Mouse (Mus musculus): ENCODE data around the gene Raver1. TPM values are rescaled to one million over a fixed set of nuclear protein-coding genes. Genes with fewer than 3 reads are reported as not detected.
"Not testable (repeated sequence)": the region's sequence is repeated elsewhere in the genome, so short reads cannot be mapped to it uniquely, and the experiment has no call there.

Gene Raver1
- total RNA-seq, 2 experiments from 2014 or later: 31.2 to 31.4 TPM

DNA sequence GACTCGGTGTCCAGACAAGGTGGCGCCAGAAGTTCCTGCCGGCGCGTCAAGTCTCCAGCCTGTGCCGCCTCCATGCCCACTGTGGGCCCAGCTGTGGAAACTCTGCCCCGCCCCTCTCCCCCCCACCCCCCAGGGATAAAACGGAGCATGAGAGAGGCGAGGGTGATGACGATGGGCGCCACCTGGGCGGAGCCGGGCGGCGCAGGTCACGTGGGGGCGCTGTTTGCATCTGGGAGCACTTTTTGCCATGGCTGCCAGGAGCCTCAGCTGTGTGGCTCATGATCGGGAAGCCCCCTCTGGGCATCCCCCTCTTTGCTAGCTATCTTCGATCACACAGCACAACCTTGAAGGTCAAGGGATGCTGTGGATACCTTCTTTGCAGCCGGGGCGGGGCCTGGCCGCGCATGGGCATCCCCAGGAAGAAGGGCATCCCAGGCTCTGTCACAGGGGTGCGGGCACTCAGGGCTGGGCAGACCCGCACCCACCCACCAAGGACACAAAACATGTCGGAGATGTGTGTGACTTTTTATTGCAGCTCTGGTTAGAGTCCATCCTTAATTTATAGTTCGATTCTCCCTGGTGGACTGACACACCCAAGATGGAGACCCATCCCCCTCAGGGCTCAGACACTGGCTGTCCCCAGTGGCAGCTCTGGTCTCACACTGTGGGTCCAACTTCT, 24.7 kb downstream of the Raver1 start, which contains the start of gene Zglp1:
TSS of gene Zglp1 (minus strand) at position 88 of the 679 bp plus-strand sequence.
- intact Hi-C loops (cut with DNase I): no loop called here
- DNase-seq (ENCODE audit: extremely low spot score in 1 of 2, low spot score in 2 of 2): no peak

DNA sequence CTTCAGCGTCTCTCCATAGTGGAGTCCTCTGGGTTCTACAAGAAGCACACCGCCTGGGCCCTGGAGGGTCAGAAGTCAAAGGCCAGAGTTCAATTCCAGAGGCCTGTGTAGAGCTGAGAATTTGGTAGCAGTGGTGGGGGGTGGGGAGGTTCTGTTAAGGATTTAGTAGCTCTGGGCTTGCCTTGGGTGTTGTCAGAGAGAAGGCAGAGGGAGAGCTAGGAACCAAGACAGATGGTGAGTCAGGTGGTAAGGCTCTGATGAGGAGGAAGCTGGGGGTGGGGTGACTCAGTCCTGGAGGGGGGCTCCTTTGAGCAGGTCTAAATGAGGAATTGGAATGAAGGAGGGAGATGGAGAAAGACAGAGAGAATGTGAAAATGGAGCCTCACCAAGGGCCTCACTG, 28.9 kb downstream of the Raver1 start:
- intact Hi-C loops (cut with DNase I): no loop called here
- DNase-seq (ENCODE audit: extremely low spot score in 1 of 2, low spot score in 2 of 2): peak in 1 of 2 experiments; percentile 59

DNA sequence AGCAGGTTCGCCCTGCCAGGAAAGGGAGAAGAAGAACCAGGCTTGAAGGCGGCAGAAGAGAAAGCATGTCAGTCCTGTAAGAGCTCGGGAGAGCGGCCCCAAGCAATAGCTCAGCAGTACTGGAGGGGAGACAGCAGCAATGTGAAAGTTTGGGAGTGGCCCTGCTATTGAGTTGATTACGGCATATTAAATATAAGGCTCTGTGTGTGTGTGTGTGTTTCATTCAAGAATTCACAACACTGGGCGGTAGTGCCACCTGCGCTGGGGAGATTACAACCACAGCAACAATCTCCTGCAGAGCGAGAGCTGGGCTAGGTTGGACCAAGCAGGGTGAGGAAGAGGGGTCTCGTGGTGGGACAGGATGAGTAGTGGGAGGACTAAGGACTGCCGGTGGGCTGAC, 40.2 kb downstream of the Raver1 start:
- no peak for DNase-seq (ENCODE audit: extremely low spot score in 1 of 2, low spot score in 2 of 2)
- intact Hi-C loops (cut with DNase I): no loop called here

DNA sequence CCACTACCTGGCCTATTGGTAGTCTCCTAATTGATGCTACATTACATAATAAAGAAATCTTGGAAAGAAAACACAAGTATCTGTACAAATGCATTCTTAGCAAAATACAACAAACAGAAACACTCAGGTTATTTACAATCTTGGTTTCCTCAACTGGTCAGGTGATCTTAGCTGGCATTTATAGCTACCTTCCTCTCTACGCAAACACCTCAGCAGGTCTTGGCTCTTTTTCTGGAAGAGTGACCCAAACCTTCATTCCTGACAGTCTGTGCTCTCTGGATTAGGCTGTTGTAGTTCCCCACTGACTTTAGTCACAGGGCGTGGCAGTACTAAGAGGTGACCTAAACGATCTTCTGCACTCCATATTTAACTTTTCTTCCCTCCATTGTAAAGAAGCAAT, 46.6 kb downstream of the Raver1 start:
- intact Hi-C loops (cut with DNase I): no loop called here
- DNase-seq (ENCODE audit: extremely low spot score in 1 of 2, low spot score in 2 of 2): no peak

- intact Hi-C loops (cut with DNase I); DNase-seq (ENCODE audit: extremely low spot score in 1 of 2, low spot score in 2 of 2): not testable (repeated sequence)
Observed at GRCm38 (mm10) chr9:21044785-21045184, 47.0 kb downstream of the Raver1 start.

DNA sequence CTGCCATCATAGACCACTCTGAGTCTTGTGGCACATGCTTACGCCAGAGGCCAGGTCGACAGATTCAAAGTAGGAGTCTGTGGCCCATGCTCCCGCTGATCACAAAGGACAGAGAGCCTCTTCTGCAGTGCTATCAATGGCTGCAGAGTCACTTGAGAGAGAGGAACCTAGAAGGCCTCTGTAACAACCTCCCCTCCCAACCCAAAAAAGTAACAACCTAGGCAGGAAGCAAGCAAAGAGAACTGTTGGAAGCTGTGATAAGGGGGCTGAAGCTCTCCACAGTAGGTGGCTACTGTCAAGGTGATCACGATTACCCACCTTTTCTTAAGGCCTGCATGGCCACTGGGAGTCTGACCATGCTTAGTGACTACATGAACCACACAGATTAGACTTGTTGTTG, 48.2 kb downstream of the Raver1 start:
- no peak for DNase-seq (ENCODE audit: extremely low spot score in 1 of 2, low spot score in 2 of 2)
- intact Hi-C loops (cut with DNase I): no loop called here

GRCm38 (mm10) chr9:21041308-21041707, 50.5 kb downstream of the Raver1 start:
- intact Hi-C loops (cut with DNase I): no loop called here

GRCm38 (mm10) chr9:21039779-21040178, 52.0 kb downstream of the Raver1 start:
- no peak for DNase-seq (ENCODE audit: extremely low spot score in 1 of 2, low spot score in 2 of 2)
- intact Hi-C loops (cut with DNase I): no loop called here

More at GRCm38 (mm10) chr9:21041308-21041707, 50.5 kb downstream of the Raver1 start:
- DNase-seq (ENCODE audit: extremely low spot score in 1 of 2, low spot score in 2 of 2): peak; percentile 58 to 66

DNA sequence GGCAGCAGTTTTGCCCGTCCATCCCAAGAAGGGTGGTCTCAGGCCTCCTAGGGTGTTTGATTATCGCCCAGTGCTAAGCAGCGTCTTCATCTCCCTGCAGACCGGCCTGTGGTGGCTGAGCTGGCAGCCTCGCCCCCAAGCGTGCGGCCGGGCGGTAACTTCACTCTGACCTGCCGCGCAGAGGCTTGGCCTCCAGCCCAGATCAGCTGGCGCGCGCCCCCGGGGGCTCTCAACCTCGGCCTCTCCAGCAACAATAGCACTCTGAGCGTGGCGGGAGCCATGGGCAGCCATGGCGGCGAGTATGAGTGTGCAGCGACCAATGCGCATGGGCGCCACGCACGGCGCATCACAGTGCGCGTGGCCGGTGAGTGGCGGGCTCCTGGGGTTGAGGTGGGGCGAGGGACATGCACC, 54.3 kb downstream of the Raver1 start:
- intact Hi-C loops (cut with DNase I): no loop called here
- peak in 1 of 2 experiments; percentile 71 for DNase-seq (ENCODE audit: extremely low spot score in 1 of 2, low spot score in 2 of 2)

- intact Hi-C loops (cut with DNase I): no loop called here
- DNase-seq (ENCODE audit: extremely low spot score in 1 of 2, low spot score in 2 of 2): peak in 1 of 2 experiments; percentile 44
Observed at GRCm38 (mm10) chr9:21036666-21037065, 55.1 kb downstream of the Raver1 start.

GRCm38 (mm10) chr9:21036161-21036560, 55.6 kb downstream of the Raver1 start:
- no peak for DNase-seq (ENCODE audit: extremely low spot score in 1 of 2, low spot score in 2 of 2)
- intact Hi-C loops (cut with DNase I): no loop called here

GRCm38 (mm10) chr9:21035586-21035985, 56.2 kb downstream of the Raver1 start:
- intact Hi-C loops (cut with DNase I): no loop called here
- no peak for DNase-seq (ENCODE audit: extremely low spot score in 1 of 2, low spot score in 2 of 2)

GRCm38 (mm10) chr9:21034481-21035085, 57.2 kb downstream of the Raver1 start:
- intact Hi-C loops (cut with DNase I): loop anchor here (5.0 kb wide), 2 partner anchors 38 to 98 kb away; partner anchors contain the start of genes Fdx1l, Gm49373 and Tyk2
- peak in 1 of 2 experiments; percentile 43 for DNase-seq (ENCODE audit: extremely low spot score in 1 of 2, low spot score in 2 of 2)

DNA sequence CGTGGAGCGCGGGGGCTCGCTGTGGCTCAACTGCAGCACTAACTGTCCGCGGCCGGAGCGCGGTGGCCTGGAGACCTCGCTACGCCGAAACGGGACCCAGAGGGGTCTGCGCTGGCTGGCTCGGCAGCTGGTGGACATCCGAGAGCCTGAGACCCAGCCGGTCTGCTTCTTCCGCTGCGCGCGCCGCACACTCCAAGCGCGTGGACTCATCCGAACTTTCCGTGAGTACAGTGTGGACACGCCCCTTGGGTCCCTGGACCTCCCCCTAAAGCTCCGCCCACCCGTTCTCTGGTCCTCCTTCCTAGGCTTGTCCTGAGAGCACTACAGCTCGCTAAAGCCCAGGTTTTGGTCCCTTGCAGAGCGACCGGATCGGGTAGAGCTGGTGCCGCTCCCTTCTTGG, 58.7 kb downstream of the Raver1 start:
- intact Hi-C loops (cut with DNase I): loop anchor here (5.0 kb wide), 2 partner anchors 39 to 99 kb away; partner anchors contain the start of genes Fdx1l, Gm49373 and Tyk2
- peak in 1 of 2 experiments; percentile 90 for DNase-seq (ENCODE audit: extremely low spot score in 1 of 2, low spot score in 2 of 2)

- intact Hi-C loops (cut with DNase I): loop anchor here (5.0 kb wide), 2 partner anchors 40 to 100 kb away; partner anchors contain the start of genes Fdx1l, Gm49373 and Tyk2
- DNase-seq (ENCODE audit: extremely low spot score in 1 of 2, low spot score in 2 of 2): no peak
Observed at GRCm38 (mm10) chr9:21032491-21032890, 59.3 kb downstream of the Raver1 start.

- peak; percentile 80 to 86 for DNase-seq (ENCODE audit: extremely low spot score in 1 of 2, low spot score in 2 of 2)
- intact Hi-C loops (cut with DNase I): loop anchor here (5.0 kb wide), 2 partner anchors 40 to 100 kb away; partner anchors contain the start of genes Fdx1l, Gm49373 and Tyk2
Observed at GRCm38 (mm10) chr9:21031896-21032351, 59.9 kb downstream of the Raver1 start, which contains the start of gene Icam5. Gene Icam5, plus strand, starts transcription at chr9:21032073.

GRCm38 (mm10) chr9:21031251-21031895, 60.4 kb downstream of the Raver1 start:
- intact Hi-C loops (cut with DNase I): loop anchor here (5.0 kb wide), 2 partner anchors 41 to 101 kb away; partner anchors contain the start of genes Fdx1l, Gm49373 and Tyk2
- DNase-seq (ENCODE audit: extremely low spot score in 1 of 2, low spot score in 2 of 2): peak; percentile 77 to 84

GRCm38 (mm10) chr9:21030781-21031250, 61.0 kb downstream of the Raver1 start:
- intact Hi-C loops (cut with DNase I): loop anchor here (5.0 kb wide), 2 partner anchors 41 to 101 kb away; partner anchors contain the start of genes Fdx1l, Gm49373 and Tyk2
- peak; percentile 83 to 92 for DNase-seq (ENCODE audit: extremely low spot score in 1 of 2, low spot score in 2 of 2)
